Mouse (Mus musculus): ENCODE results near the gene Ech1. TPM values are rescaled to one million over a fixed set of nuclear protein-coding genes. Genes with fewer than 3 reads are reported as not detected.

The Ech1 gene
- total RNA-seq, 2 experiments from 2014 or later = 45.0 to 47.8 TPM

GRCm38 (mm10) chr7:28833723-28834347, 8.8 kb downstream of the Ech1 start, which contains the start of gene Lgals4:
Gene Lgals4 (plus strand): TSS chr7:28833854.
- DNase-seq (ENCODE audit: low spot score in 2 of 2) = no peak
- intact Hi-C loops (cut with DNase I) = no loop called here

- DNase-seq (ENCODE audit: low spot score in 2 of 2) = no peak
- intact Hi-C loops (cut with DNase I) = no loop called here
These were observed 11.9 kb downstream of the Ech1 start for GRCm38 (mm10) chr7:28836936-28837335.

- intact Hi-C loops (cut with DNase I) = no loop called here
- DNase-seq (ENCODE audit: low spot score in 2 of 2) = no peak
These were observed 13.3 kb downstream of the Ech1 start for GRCm38 (mm10) chr7:28838331-28838730.

GRCm38 (mm10) chr7:28847273-28847672, 22.3 kb downstream of the Ech1 start:
- intact Hi-C loops (cut with DNase I) = no loop called here
- no peak for DNase-seq (ENCODE audit: low spot score in 2 of 2)

- no peak for DNase-seq (ENCODE audit: low spot score in 2 of 2)
- intact Hi-C loops (cut with DNase I) = no loop called here
These were observed 24.8 kb downstream of the Ech1 start for GRCm38 (mm10) chr7:28849700-28850236.

GRCm38 (mm10) chr7:28850642-28851041, 25.6 kb downstream of the Ech1 start:
- intact Hi-C loops (cut with DNase I) = no loop called here
- no peak for DNase-seq (ENCODE audit: low spot score in 2 of 2)

DNA sequence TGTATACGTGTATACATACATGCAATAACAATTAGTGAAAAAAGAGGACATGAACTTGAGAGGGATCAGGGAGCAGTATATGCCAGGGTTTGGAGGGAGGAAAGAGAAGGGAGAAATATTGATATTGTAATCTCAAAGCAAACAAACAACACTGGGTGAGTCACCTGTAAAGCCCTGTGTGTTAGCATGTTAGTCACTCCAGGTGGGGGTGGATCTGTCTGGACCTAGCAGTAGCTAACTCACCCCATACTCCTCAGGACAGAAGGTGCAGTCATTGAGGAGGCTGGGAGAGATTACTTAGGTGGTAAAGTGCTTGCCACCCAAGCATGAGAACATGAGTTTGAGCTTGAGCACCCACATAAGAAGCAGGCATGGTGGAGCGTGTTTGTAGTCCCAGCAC, 34.9 kb downstream of the Ech1 start:
- DNase-seq (ENCODE audit: low spot score in 2 of 2) = no peak
- intact Hi-C loops (cut with DNase I) = no loop called here

- DNase-seq (ENCODE audit: low spot score in 2 of 2) = no peak
- intact Hi-C loops (cut with DNase I) = no loop called here
These were observed 35.9 kb downstream of the Ech1 start for GRCm38 (mm10) chr7:28860898-28861297.

DNA sequence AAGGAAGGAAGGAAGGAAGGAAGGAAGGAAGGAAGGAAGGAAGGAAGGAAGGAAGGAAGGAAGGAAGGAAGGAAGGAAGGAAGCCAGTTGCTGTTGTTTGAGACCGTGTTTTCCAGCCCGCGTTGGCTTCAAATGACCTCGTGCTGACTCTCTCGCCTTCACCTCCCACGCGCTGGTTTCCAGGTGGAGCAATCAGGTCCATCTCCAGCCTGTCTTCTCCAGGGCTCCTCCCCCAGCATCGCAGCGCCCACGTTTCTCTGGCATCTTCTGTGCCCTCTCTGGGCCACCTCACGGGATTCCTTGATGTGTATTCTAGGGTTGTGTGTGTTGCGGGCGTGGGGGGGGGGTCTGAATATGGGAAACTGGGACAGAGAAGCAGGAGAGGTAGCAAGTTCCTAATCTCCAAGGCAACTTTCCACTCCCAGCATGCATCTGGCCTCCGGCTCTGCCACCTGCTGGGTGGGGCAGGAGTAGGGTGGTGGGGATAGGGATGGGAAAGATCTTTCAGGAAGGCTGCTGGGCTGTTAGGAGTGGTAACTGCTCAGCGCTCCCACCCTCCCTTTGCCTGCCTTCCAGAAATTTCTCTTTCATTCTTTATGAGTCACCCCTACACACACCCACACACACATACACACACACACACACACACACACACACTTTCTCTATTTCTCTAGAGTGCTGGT, 37.9 kb downstream of the Ech1 start:
- intact Hi-C loops (cut with DNase I) = no loop called here
- peak; percentile 66 to 70 for DNase-seq (ENCODE audit: low spot score in 2 of 2)

DNA sequence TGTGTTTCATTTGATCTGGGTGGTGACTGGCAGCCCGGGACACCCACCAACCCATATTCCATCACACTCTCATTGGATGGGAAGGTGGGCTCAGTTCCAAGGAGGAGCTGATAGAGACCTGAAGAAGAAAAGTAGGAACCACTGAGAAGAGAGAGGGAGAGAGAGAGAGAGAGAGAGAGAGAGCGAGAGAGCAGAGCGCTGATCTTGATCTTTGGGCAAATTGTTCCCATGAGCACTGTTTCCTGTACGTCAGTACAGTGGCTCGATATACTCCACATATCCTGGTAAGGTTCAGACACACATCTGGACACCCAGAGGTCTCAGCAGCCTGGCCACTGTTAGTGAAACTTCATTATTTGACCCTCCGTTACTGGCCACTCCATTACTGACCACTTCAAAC, 38.5 kb downstream of the Ech1 start, which contains the start of gene Lgals7:
Gene Lgals7, plus strand, starts transcription at position 314 of the 400 bp plus-strand sequence.
- intact Hi-C loops (cut with DNase I) = no loop called here

GRCm38 (mm10) chr7:28864288-28864750, 39.3 kb downstream of the Ech1 start:
- intact Hi-C loops (cut with DNase I) = no loop called here
- DNase-seq (ENCODE audit: low spot score in 2 of 2) = no peak

More for the DNA sequence above, 38.5 kb downstream of the Ech1 start, which contains the start of gene Lgals7:
- no peak for DNase-seq (ENCODE audit: low spot score in 2 of 2)

- peak; percentile 84 to 90 for DNase-seq (ENCODE audit: low spot score in 2 of 2)
- intact Hi-C loops (cut with DNase I) = loop anchor here (2.0 kb wide), 2 partner anchors 39 to 69 kb away; no protein-coding TSS in a partner anchor
These were observed 40.7 kb downstream of the Ech1 start for GRCm38 (mm10) chr7:28865481-28866300.

DNA sequence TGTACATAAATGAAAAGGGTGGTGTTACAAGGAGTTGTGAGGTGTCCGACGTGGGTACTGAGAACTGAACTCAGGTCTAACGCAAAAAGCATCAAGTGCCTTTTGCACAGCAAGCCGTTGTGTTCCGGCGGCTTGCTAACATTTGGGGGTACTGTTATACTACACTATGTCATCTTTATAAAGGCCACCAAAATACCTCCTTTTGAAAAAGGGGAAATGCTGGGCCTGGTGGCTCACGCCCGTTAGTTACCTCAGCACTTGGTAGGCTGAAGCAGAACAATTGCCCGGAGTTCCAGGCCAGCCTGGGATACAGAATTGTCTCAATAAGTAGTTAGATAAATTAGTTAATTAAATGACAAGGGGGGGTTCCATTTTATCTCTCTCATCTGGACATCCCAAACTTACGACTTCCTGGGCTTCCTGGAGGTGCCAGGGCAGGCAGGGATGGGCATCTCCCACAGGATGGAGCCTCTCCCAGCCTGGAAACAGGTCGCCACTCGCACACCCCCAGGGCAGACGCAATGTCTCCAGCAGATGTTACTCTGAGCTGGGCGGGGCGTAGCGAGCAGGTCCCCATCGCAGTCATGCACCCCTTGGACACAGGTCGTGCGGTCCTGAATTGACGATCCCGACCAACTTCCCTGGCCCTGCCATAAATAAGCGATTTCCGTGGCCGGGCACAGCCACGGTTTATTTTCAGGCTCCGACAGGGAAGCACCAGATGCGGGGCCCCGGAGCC, 41.9 kb downstream of the Ech1 start:
- intact Hi-C loops (cut with DNase I) = loop anchor here (2.0 kb wide), 2 partner anchors 40 to 70 kb away; no protein-coding TSS in a partner anchor

DNA sequence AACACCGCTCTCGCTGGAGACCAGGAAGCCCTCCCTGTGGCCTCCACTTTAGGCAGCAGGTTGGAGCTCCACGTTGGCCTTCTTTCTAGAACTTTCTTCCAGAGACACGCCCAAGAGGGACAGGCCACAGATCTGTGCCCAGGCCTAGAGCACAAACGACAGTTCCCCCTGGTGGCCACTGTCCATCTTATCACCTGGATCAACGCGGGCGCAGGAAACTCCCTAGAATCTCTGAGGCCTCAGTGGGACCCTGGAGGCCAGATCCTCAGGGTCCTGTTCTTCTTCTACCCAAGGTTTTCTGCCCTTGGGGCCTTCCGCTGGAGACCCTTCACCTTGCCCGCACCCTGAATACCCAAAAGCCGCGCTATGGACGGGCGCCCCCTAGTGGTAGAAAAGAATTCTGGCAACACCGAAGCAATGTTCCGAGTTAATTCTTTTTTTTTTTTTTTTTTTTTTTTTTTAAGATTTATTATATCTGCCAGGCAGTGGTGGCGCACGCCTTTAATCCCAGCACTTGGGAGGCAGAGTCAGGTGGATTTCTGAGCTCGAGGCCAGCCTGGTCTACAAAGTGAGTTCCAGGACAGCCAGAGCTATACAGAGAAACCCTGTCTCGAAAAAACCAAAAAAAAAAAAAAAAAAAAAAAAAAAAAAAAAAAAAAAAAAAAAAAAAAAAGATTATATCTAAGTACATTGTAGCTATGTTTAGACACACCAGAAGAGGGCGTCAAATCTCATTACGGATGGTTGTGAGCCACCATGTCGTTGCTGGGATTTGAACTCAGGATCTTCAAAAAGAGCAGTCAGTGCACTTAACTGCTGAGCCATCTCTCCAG, 42.7 kb downstream of the Ech1 start:
- DNase-seq (ENCODE audit: low spot score in 2 of 2) = peak; percentile 40 to 53
- intact Hi-C loops (cut with DNase I) = loop anchor here (2.0 kb wide), 2 partner anchors 41 to 71 kb away; no protein-coding TSS in a partner anchor

More for the DNA sequence above, 41.9 kb downstream of the Ech1 start:
- no peak for DNase-seq (ENCODE audit: low spot score in 2 of 2)

- DNase-seq (ENCODE audit: low spot score in 2 of 2) = no peak
- intact Hi-C loops (cut with DNase I) = no loop called here
These were observed 46.1 kb downstream of the Ech1 start for GRCm38 (mm10) chr7:28870901-28871664.

GRCm38 (mm10) chr7:28874565-28874964, 49.5 kb downstream of the Ech1 start:
- intact Hi-C loops (cut with DNase I) = no loop called here
- no peak for DNase-seq (ENCODE audit: low spot score in 2 of 2)

- intact Hi-C loops (cut with DNase I) = no loop called here
- DNase-seq (ENCODE audit: low spot score in 2 of 2) = no peak
These were observed 51.1 kb downstream of the Ech1 start for GRCm38 (mm10) chr7:28876099-28876498.
